Mouse (Mus musculus): ENCODE data around the gene Gm10643.

DNA sequence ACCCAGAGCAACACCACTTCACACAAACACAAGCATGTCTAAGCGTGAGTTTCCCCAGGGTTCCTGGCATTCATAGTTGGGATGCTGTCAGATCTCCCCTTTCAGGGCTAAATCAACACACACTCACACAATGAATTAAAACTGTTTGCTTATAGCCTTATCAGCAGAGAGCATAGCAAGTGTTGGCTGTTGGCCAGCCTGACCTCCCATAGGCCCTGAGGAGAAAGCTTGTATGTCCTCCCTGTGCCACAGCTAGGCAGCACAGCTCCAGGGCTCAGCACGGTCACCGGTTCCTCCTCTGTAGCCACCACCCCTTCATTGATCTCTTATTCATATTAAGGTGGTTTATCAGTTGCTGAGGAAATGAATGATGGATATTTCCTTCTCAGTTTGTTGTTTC is 12.2 kb downstream of the Gm10643 start:
- no peak for TF ChIP-seq MAX (IDR thresholded peaks at IDR 0.05)
- no peak for TF ChIP-seq CEBPB (IDR thresholded peaks at IDR 0.05; ENCODE audit: low read depth)
- TF ChIP-seq CTCF (IDR thresholded peaks at IDR 0.05; ENCODE audit: control insufficient read depth, insufficient read depth, insufficient read length) = no peak
- no peak for TF ChIP-seq USF1 (IDR thresholded peaks at IDR 0.05; ENCODE audit: low read depth)
- no peak for TF ChIP-seq MYOD1 (IDR thresholded peaks at IDR 0.05; ENCODE audit: control insufficient read depth, insufficient read length, low read depth)
- no peak for TF ChIP-seq MYOG (IDR thresholded peaks at IDR 0.05; ENCODE audit: control insufficient read depth, extremely low read depth, insufficient read length)
- TF ChIP-seq FOSL1 (IDR thresholded peaks at IDR 0.05; ENCODE audit: insufficient read depth, low read length, poor library complexity, severe bottlenecking) = no peak

Data from C2C12 (cell line).